Mouse (Mus musculus): Measurements from ENCODE around the gene Nrk. TPM values are rescaled to one million over a fixed set of nuclear protein-coding genes. Genes with fewer than 3 reads are reported as not detected.

The Nrk gene
- polyA plus RNA-seq, 1 experiment: not detected

DNA sequence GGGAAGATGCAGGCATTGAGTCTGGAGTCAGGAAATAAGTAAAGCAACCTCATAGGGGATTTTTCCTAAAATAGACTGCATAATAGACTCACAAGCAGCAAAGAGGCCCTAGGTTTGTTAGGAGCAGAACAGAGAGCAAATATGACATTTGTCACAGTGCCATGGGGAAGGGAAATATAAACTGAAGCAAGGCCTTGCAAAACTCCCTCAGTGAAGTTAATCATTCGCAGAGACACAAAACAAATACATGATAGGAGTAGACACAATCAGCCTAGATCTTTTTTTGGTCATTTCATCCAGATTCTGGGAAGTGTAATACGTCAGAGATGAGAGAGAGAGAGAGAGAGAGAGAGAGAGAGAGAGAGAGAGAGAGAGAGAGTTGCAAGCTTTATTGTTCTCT, 125.1 kb downstream of the Nrk start:
- WGBS: 66% methylated on average over 2 of the region's 2 CpGs
- DNase-seq (ENCODE audit: low read depth in 1 of 2, low spot score in 2 of 2): no peak

DNA sequence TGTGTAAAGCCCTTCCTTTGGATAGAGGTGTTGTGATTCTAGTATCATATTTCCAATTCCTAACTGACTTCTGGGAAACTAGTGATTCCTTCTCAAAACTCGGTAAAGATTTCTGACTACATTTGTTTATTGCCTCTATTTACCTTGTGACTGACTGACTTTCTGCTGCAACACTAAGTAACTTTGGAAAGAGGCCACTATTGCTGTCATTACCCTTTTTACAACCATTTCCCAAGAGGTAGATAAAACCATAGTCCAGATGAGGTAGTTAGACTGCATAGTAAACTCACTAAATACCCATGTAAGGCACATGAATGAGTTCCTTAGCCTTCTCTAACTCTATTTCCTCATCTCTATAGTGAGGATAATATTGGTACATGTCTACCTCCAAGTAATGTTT, 126.9 kb downstream of the Nrk start:
- no peak overlapping the region for H3K4me3 ChIP-seq (ENCODE audit: extremely low read depth, insufficient read depth, insufficient read length)
- WGBS: 72% methylated on average over 1 of the region's 1 CpGs
- no peaks in the 10 kb centered on the region for H3K27me3 ChIP-seq (ENCODE audit: control insufficient read depth, insufficient read depth, low read length)
- H3K4me1 ChIP-seq (ENCODE audit: control insufficient read depth, insufficient read depth, insufficient read length): no peaks in the 10 kb centered on the region
- TF ChIP-seq POLR2A (IDR thresholded peaks at IDR 0.05; ENCODE audit: low read depth, low read length) (no peak), CTCF (IDR thresholded peaks at IDR 0.05; ENCODE audit: extremely low read depth, insufficient read depth, insufficient read length, insufficient replicate concordance) (no peak)
- DNase-seq (ENCODE audit: low read depth in 1 of 2, low spot score in 2 of 2): no peak
- no peak overlapping the region for H3K27ac ChIP-seq (ENCODE audit: insufficient read depth, low read length)
- no peaks in the 10 kb centered on the region for H3K36me3 ChIP-seq (ENCODE audit: control insufficient read depth, insufficient read depth, low read length)

More for the DNA sequence above, 125.1 kb downstream of the Nrk start:
- H3K27ac ChIP-seq (ENCODE audit: insufficient read depth, low read length): no peak overlapping the region
- H3K4me3 ChIP-seq (ENCODE audit: extremely low read depth, insufficient read depth, insufficient read length): no peak overlapping the region
- TF ChIP-seq POLR2A (IDR thresholded peaks at IDR 0.05; ENCODE audit: low read depth, low read length): no peak
- TF ChIP-seq CTCF (IDR thresholded peaks at IDR 0.05; ENCODE audit: extremely low read depth, insufficient read depth, insufficient read length, insufficient replicate concordance): no peak
- no peaks in the 10 kb centered on the region for H3K4me1 ChIP-seq (ENCODE audit: control insufficient read depth, insufficient read depth, insufficient read length)
- no peaks in the 10 kb centered on the region for H3K36me3 ChIP-seq (ENCODE audit: control insufficient read depth, insufficient read depth, low read length)
- no peaks in the 10 kb centered on the region for H3K27me3 ChIP-seq (ENCODE audit: control insufficient read depth, insufficient read depth, low read length)

DNA sequence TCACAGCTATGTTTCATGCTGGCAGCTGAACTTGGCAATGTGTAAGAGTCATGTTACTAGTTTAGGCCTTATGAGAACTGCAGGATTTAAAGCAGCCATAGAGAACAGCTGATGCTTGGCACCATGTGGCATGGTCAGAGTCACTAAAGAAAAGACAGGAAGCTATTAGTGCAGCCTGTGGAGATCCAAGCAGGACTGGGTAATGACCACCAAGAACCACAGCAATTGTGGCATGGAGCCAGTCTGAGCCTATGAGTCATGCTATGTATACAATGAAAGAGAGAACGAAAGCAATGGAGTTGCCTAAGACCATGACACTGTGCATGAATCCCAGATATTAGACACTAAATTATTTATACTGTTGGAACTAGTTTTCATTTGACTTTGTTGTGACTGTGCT, 137.7 kb downstream of the Nrk start:
- TF ChIP-seq CTCF (IDR thresholded peaks at IDR 0.05; ENCODE audit: extremely low read depth, insufficient read depth, insufficient read length, insufficient replicate concordance) (no peak), POLR2A (IDR thresholded peaks at IDR 0.05; ENCODE audit: low read depth, low read length) (no peak)
- WGBS: 85% methylated on average over 1 of the region's 1 CpGs
- no peaks in the 10 kb centered on the region for H3K27me3 ChIP-seq (ENCODE audit: control insufficient read depth, insufficient read depth, low read length)
- no peak overlapping the region for H3K27ac ChIP-seq (ENCODE audit: insufficient read depth, low read length)
- H3K36me3 ChIP-seq (ENCODE audit: control insufficient read depth, insufficient read depth, low read length): no peaks in the 10 kb centered on the region
- DNase-seq (ENCODE audit: low read depth in 1 of 2, low spot score in 2 of 2): no peak
- H3K4me1 ChIP-seq (ENCODE audit: control insufficient read depth, insufficient read depth, insufficient read length): no peaks in the 10 kb centered on the region
- H3K4me3 ChIP-seq (ENCODE audit: extremely low read depth, insufficient read depth, insufficient read length): no peak overlapping the region

DNA sequence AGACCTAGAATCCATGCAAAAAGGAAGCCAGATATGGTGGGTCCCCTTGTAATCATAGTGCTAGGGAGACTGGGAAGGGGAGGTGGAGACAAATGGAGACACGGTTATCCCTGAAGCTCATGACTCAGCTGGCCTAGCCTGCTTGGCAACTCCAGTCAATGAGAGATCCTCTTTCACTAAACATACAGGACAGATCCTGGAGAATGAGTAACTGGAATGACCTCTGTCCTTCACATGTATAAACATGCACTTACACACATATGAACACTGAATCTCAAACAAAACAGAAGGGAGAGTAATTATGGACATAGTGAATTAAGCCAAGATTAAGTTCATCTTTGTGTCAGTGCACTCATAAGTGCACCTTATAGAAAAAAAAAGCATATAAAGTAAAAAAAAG, 138.9 kb downstream of the Nrk start:
- no peak for DNase-seq (ENCODE audit: low read depth in 1 of 2, low spot score in 2 of 2)
- H3K4me1 ChIP-seq (ENCODE audit: control insufficient read depth, insufficient read depth, insufficient read length): no peaks in the 10 kb centered on the region
- TF ChIP-seq POLR2A (IDR thresholded peaks at IDR 0.05; ENCODE audit: low read depth, low read length): no peak
- no peak for TF ChIP-seq CTCF (IDR thresholded peaks at IDR 0.05; ENCODE audit: extremely low read depth, insufficient read depth, insufficient read length, insufficient replicate concordance)
- H3K27ac ChIP-seq (ENCODE audit: insufficient read depth, low read length): no peak overlapping the region
- 91% methylated on average over 1 of the region's 1 CpGs for WGBS
- no peaks in the 10 kb centered on the region for H3K36me3 ChIP-seq (ENCODE audit: control insufficient read depth, insufficient read depth, low read length)
- no peak overlapping the region for H3K4me3 ChIP-seq (ENCODE audit: extremely low read depth, insufficient read depth, insufficient read length)
- H3K27me3 ChIP-seq (ENCODE audit: control insufficient read depth, insufficient read depth, low read length): no peaks in the 10 kb centered on the region

Other genes starting within 250 kb of the Nrk start
- not detected in 2 replicates for gene Serpina7, start 170.8 kb downstream of the Nrk start, polyA plus RNA-seq (2012; rRNA removed)
- not detected in 2 replicates for gene 4930513O06Rik, start 171.8 kb downstream of the Nrk start, polyA plus RNA-seq (2012; rRNA removed)